Mouse (Mus musculus): Measurements from ENCODE around the gene Maz. TPM values are rescaled to one million over a fixed set of nuclear protein-coding genes. Genes with fewer than 3 reads are reported as not detected.
A peak's percentile ranks its signal among the peaks of the same experiment; 100 is the strongest.

Gene Maz
- polyA plus RNA-seq, 1 experiment from 2014 or later, result 68.8 TPM

- no peaks in the 10 kb centered on the region for H3K9me3 ChIP-seq
- peak overlapping the region; percentile 87 for H3K4me2 ChIP-seq (replicated peaks)
- peaks cover 23% of the 10 kb centered on the region for H3K36me3 ChIP-seq
- peaks cover 83% of the 10 kb centered on the region for H3K4me1 ChIP-seq (replicated peaks)
- H3K4me3 ChIP-seq (replicated peaks), result peak overlapping the region; percentile 50; the same call in 1 of the 2 replicates
- 0 out of 2 replicates have a peak overlapping the region, but pooled peaks have one; percentile 77 for H3K27ac ChIP-seq
- WGBS, result 81% methylated on average over 14 of the region's 14 CpGs
- H3K27me3 ChIP-seq (replicated peaks), result no peaks in the 10 kb centered on the region
- ATAC-seq, result no peak
- peak overlapping the region; percentile 58 for H3K9ac ChIP-seq
These were observed 7.4 kb downstream of the Maz start for GRCm38 (mm10) chr7:127019306-127019960.

- Histone ChIP-seq H3K4me1 (replicated peaks) (peaks cover 77% of the 10 kb centered on the region), H3K9ac (peak overlapping the region; percentile 58), H3K4me2 (replicated peaks) (peak overlapping the region; percentile 87), H3K27ac (peak overlapping the region; percentile 98), H3K27me3 (replicated peaks) (no peaks in the 10 kb centered on the region), H3K4me3 (replicated peaks) (no peak overlapping the region), H3K36me3 (peaks cover 17% of the 10 kb centered on the region), H3K9me3 (no peaks in the 10 kb centered on the region)
- ATAC-seq, result no peak
- WGBS, result 70% methylated on average over 15 of the region's 15 CpGs
These were observed 8.2 kb downstream of the Maz start for GRCm38 (mm10) chr7:127018416-127019305.

- no peak for ATAC-seq
- H3K4me1 ChIP-seq (replicated peaks), result peaks cover 74% of the 10 kb centered on the region
- H3K27me3 ChIP-seq (replicated peaks), result no peaks in the 10 kb centered on the region
- WGBS, result 41% methylated on average over 6 of the region's 6 CpGs
- peak overlapping the region; percentile 23 for H3K9ac ChIP-seq
- H3K4me3 ChIP-seq (replicated peaks), result 0 out of 2 replicates have a peak overlapping the region, but pooled peaks have one; percentile 1
- peak overlapping the region; percentile 98 for H3K27ac ChIP-seq
- H3K9me3 ChIP-seq, result no peaks in the 10 kb centered on the region
- H3K4me2 ChIP-seq (replicated peaks), result peak overlapping the region; percentile 87
- peaks cover 11% of the 10 kb centered on the region; the same call in 1 of the 2 replicates for H3K36me3 ChIP-seq
These were observed 8.9 kb downstream of the Maz start for GRCm38 (mm10) chr7:127017950-127018345.

- Histone ChIP-seq H3K9me3 (no peaks in the 10 kb centered on the region), H3K4me1 (replicated peaks) (peaks cover 68% of the 10 kb centered on the region), H3K9ac (peak within 1 kb of the TSS; percentile 87), H3K4me2 (replicated peaks) (peak within 1 kb of the TSS; percentile 87), H3K4me3 (replicated peaks) (peak within 1 kb of the TSS; percentile 68), H3K27me3 (replicated peaks) (no peaks in the 10 kb centered on the region), H3K36me3 (peaks cover 9% of the 10 kb centered on the region; the same call in 1 of the 2 replicates), H3K27ac (peak within 1 kb of the TSS; percentile 98)
- 2% methylated on average over 39 of the region's 39 CpGs for WGBS
- peak; percentile 83 for ATAC-seq
These were observed 9.6 kb downstream of the Maz start, which contains the start of gene Pagr1a for GRCm38 (mm10) chr7:127016971-127017949. Gene Pagr1a, minus strand, starts transcription at chr7:127017352.

GRCm38 (mm10) chr7:127016486-127016938 is 10.3 kb downstream of the Maz start:
- Histone ChIP-seq H3K36me3 (peaks cover 9% of the 10 kb centered on the region; the same call in 1 of the 2 replicates), H3K9ac (peak overlapping the region; percentile 87), H3K4me3 (replicated peaks) (peak overlapping the region; percentile 68), H3K4me2 (replicated peaks) (peak overlapping the region; percentile 87), H3K9me3 (no peaks in the 10 kb centered on the region), H3K27me3 (replicated peaks) (no peaks in the 10 kb centered on the region), H3K4me1 (replicated peaks) (peaks cover 60% of the 10 kb centered on the region), H3K27ac (peak overlapping the region; percentile 98)
- peak; percentile 65 for ATAC-seq
- WGBS, result under 1% methylated on average over 22 of the region's 22 CpGs

- Histone ChIP-seq H3K9ac (peak within 1 kb of the TSS; percentile 87), H3K36me3 (peaks cover 9% of the 10 kb centered on the region; the same call in 1 of the 2 replicates), H3K4me3 (replicated peaks) (peak within 1 kb of the TSS; percentile 68), H3K27ac (peak within 1 kb of the TSS; percentile 98), H3K4me2 (replicated peaks) (peak within 1 kb of the TSS; percentile 87), H3K4me1 (replicated peaks) (peaks cover 58% of the 10 kb centered on the region), H3K27me3 (replicated peaks) (no peaks in the 10 kb centered on the region), H3K9me3 (no peaks in the 10 kb centered on the region)
- no peak for ATAC-seq
These were observed 10.6 kb downstream of the Maz start, which contains the start of gene Pagr1b for GRCm38 (mm10) chr7:127016481-127016485. Gene Pagr1b, minus strand, starts transcription at chr7:127016484.

- ATAC-seq, result peak; percentile 44
- peak overlapping the region; percentile 87 for H3K9ac ChIP-seq
- no peaks in the 10 kb centered on the region for H3K27me3 ChIP-seq (replicated peaks)
- H3K27ac ChIP-seq, result peak overlapping the region; percentile 98
- peak overlapping the region; percentile 87 for H3K4me2 ChIP-seq (replicated peaks)
- H3K4me1 ChIP-seq (replicated peaks), result peaks cover 56% of the 10 kb centered on the region
- H3K4me3 ChIP-seq (replicated peaks), result peak overlapping the region; percentile 68
- WGBS, result 0% methylated on average over 10 of the region's 10 CpGs
- no peaks in the 10 kb centered on the region for H3K9me3 ChIP-seq
- peaks cover 9% of the 10 kb centered on the region; the same call in 1 of the 2 replicates for H3K36me3 ChIP-seq
These were observed 10.8 kb downstream of the Maz start for GRCm38 (mm10) chr7:127016081-127016480.

- H3K27me3 ChIP-seq (replicated peaks), result no peaks in the 10 kb centered on the region
- 94% methylated on average over 12 of the region's 12 CpGs for WGBS
- peak overlapping the region; percentile 87 for H3K4me2 ChIP-seq (replicated peaks)
- peaks cover 45% of the 10 kb centered on the region for H3K4me1 ChIP-seq (replicated peaks)
- no peak overlapping the region for H3K27ac ChIP-seq
- H3K36me3 ChIP-seq, result peaks cover 9% of the 10 kb centered on the region; the same call in 1 of the 2 replicates
- ATAC-seq, result no peak
- no peak overlapping the region for H3K4me3 ChIP-seq (replicated peaks)
- no peaks in the 10 kb centered on the region for H3K9me3 ChIP-seq
- H3K9ac ChIP-seq, result 0 out of 2 replicates have a peak overlapping the region, but pooled peaks have one; percentile 3
These were observed 11.8 kb downstream of the Maz start for GRCm38 (mm10) chr7:127014993-127015392.

DNA sequence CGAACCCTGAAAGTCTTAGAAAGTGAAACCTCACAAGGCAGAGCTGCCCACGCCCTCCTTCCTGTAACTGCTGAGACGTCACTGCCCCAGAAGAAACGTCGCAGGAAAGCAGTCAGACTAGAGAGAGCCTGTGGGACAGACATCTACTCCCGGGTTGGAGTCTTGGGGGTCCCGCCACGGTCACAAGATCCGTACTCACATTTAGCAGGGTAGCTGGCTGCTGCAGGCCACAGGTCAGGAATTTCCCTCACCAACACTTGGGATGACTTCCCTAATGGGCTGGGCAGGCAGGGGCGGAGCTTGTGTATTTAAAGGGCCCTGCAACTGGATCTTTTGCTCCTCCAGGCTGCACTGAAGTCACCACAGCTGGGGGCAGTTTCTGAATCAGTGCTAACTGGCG is 12.5 kb downstream of the Maz start, which contains the start of gene Mvp:
TSS of gene Mvp (minus strand) at position 302 of the 400 bp plus-strand sequence.
- Histone ChIP-seq H3K9me3 (no peaks in the 10 kb centered on the region), H3K27me3 (replicated peaks) (no peaks in the 10 kb centered on the region), H3K9ac (peak within 1 kb of the TSS; percentile 59), H3K36me3 (peaks cover 9% of the 10 kb centered on the region; the same call in 1 of the 2 replicates), H3K4me1 (replicated peaks) (peaks cover 42% of the 10 kb centered on the region), H3K4me3 (replicated peaks) (peak within 1 kb of the TSS; percentile 52), H3K27ac (peak within 1 kb of the TSS; percentile 66; the same call in 1 of the 2 replicates), H3K4me2 (replicated peaks) (peak within 1 kb of the TSS; percentile 87)
- WGBS, result 16% methylated on average over 11 of the region's 11 CpGs
- 0 out of 2 replicates have a peak, but pooled peaks have one; percentile 16 for ATAC-seq

GRCm38 (mm10) chr7:127013385-127013784 is 13.5 kb downstream of the Maz start:
- Histone ChIP-seq H3K27ac (no peak overlapping the region), H3K9ac (no peak overlapping the region), H3K36me3 (peaks cover 9% of the 10 kb centered on the region; the same call in 1 of the 2 replicates), H3K4me2 (replicated peaks) (peak overlapping the region; percentile 87), H3K9me3 (no peaks in the 10 kb centered on the region), H3K27me3 (replicated peaks) (no peaks in the 10 kb centered on the region), H3K4me3 (replicated peaks) (no peak overlapping the region), H3K4me1 (replicated peaks) (peaks cover 41% of the 10 kb centered on the region)
- WGBS, result 92% methylated on average over 6 of the region's 6 CpGs
- no peak for ATAC-seq

- no peaks in the 10 kb centered on the region for H3K9me3 ChIP-seq
- no peak for ATAC-seq
- H3K27me3 ChIP-seq (replicated peaks), result no peaks in the 10 kb centered on the region
- H3K36me3 ChIP-seq, result peaks cover 9% of the 10 kb centered on the region; the same call in 1 of the 2 replicates
- no peak overlapping the region for H3K9ac ChIP-seq
- peaks cover 38% of the 10 kb centered on the region for H3K4me1 ChIP-seq (replicated peaks)
- no peak overlapping the region for H3K4me3 ChIP-seq (replicated peaks)
- no peak overlapping the region for H3K27ac ChIP-seq
- H3K4me2 ChIP-seq (replicated peaks), result peak overlapping the region; percentile 87
- WGBS, result 93% methylated on average over 10 of the region's 10 CpGs
These were observed 14.0 kb downstream of the Maz start for GRCm38 (mm10) chr7:127012845-127013244.
